Mouse (Mus musculus) adrenal gland, postnatal 10 days (tissue): Measurements from ENCODE around the gene Trap1. TPM values are rescaled to one million over a fixed set of nuclear protein-coding genes. Genes with fewer than 3 reads are reported as not detected.

Experiments used
- microRNA-seq: library from miRNA; unstranded; fragments of <30 nt; microRNA quantifications from one replicate; pipeline ENCODE4 v1.2.0, GENCODE M21; 2021
- total RNA-seq, 2 experiments: library from RNA; stranded (reverse); gene quantifications; 2 replicates each; pipeline ENCODE4 v1.2.3; 2021

Trap1 gene
- total RNA-seq, 2 experiments from 2014 or later: 189 to 198 TPM

Small RNA genes within 50 kb of the gene (microRNA-seq; reads per million reads assigned to microRNA genes)
- gene Gm23413: not detected

Other genes with a start within 250 kb of the Trap1 start
- not detected for gene Olfr15, start 246.9 kb downstream of the Trap1 start, total RNA-seq
- gene Zfp174, start 230.6 kb downstream of the Trap1 start, total RNA-seq: 10 to 100 TPM in 1 of 2 experiments, 1 to 10 TPM in 1; 4.2 to 11.0 TPM
- 10 to 100 TPM; 71.5 to 79.4 TPM for gene Naa60, start 205.5 kb downstream of the Trap1 start, total RNA-seq
- gene Zfp597, start 193.3 kb downstream of the Trap1 start, total RNA-seq: 10 to 100 TPM; 14.4 to 14.8 TPM
- 1 to 10 TPM; 1.1 to 1.2 TPM for gene Gm20695, start 193.2 kb downstream of the Trap1 start, total RNA-seq
- gene 1700037C18Rik, start 169.1 kb downstream of the Trap1 start, total RNA-seq: 1 to 10 TPM; 3.8 to 5.1 TPM
- gene Cluap1, start 169.0 kb downstream of the Trap1 start, total RNA-seq: 10 to 100 TPM; 15.0 to 21.8 TPM
- gene Nlrc3, start 101.2 kb downstream of the Trap1 start, total RNA-seq: 1 to 10 TPM; 2.5 to 5.5 TPM
- gene Slx4, start 74.1 kb downstream of the Trap1 start, total RNA-seq: 10 to 100 TPM; 19.8 to 21.3 TPM
- gene Dnase1, start 40.9 kb downstream of the Trap1 start, total RNA-seq: not detected
- 10 to 100 TPM; 46.5 to 54.6 TPM for gene Crebbp, start 136.2 kb upstream of the Trap1 start, total RNA-seq